Mouse (Mus musculus): ENCODE data around the gene Gpr1.

DNA sequence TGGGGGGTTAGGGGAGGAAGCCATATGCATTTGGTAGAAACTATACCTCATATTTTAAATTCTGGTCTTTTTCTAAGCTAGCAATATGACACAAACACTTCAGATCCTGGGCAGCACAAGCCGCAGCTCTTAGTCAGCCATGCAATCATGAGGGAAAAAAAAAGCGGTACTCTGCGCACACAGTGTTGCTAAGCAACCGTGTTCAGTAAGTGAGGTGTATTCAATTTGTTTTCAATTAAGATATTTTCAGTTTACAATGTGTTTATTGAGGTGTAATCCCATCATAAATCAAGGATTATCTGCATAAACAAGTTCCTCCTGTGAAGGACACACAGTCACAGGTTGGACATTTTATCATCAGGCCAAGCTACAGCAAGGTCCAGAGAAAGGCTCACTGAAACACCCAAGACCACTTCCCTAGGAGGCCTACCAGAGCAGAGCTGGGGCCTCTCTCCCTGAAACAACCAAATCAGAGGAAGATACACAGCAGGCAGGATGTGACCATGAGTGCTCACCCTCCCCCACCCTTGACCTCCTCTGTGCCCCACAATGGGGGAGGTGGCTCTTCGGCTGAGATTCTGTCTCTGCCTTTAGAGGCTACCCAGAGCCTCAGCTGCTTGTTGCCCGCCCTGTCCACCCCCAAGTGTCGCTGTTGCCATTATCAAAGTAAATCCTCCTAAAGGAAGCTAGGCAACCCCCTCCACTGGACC lies 10.2 kb downstream of the Gpr1 start:
- TF ChIP-seq CTCF (IDR thresholded peaks at IDR 0.05; ENCODE audit: low read depth, low read length) (no peak), POLR2AphosphoS5 (IDR thresholded peaks at IDR 0.05; ENCODE audit: insufficient replicate concordance, low read depth, low read length) (no peak), GATA1 (IDR thresholded peaks at IDR 0.05; ENCODE audit: borderline replicate concordance, low read length) (no peak)
